Mouse (Mus musculus): ENCODE measurements around the gene Galnt16. TPM values are rescaled to one million over a fixed set of nuclear protein-coding genes. Genes with fewer than 3 reads are reported as not detected.

Gene Galnt16
- total and polyA plus RNA-seq, 2 experiments from 2014 or later: 3.5 to 12.1 TPM

DNA sequence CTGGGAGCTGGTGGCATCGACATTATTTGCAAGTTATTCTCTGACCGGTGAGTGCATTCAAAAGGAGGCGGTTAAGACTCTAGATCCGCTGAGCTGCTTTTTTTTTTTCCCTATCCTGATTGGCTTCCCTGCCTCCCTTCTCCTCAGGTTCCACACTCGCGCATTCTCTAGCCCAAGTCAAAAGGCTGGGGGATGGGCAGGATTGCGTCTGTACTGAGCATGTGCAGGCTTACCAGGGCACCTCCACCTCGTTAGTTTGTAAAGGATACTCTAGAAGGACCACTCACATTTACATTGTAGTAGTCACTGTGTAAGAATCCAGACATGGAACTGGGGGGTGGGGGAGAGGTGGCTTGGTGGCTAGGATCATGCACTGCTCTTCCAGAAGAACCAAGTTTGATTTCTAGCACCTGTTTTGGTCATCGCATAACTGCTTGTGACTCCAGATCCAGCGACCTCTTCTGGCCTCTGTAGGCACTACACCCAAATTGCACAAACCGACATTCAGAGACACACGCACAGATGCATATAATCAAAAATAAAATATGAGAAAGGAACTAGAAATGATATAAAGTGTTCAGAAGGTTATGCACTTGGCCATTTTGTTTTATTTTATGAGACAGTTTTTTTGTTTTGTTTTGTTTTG is 6.3 kb downstream of the Galnt16 start:
- Histone ChIP-seq H3K4me1 (ENCODE audit: control insufficient read depth, insufficient read depth) (no peaks in the 10 kb centered on the region), H3K9me3 (replicated peaks; ENCODE audit: control insufficient read depth, low read length) (no peaks in the 10 kb centered on the region), H3K9ac (replicated peaks; ENCODE audit: low read depth, low read length) (no peak overlapping the region), H3K27ac (ENCODE audit: low read depth) (no peak overlapping the region), H3K4me2 (ENCODE audit: low read depth, low read length) (no peak overlapping the region), H3K27me3 (ENCODE audit: control insufficient read depth, insufficient read depth, low read length) (peaks cover 24% of the 10 kb centered on the region), H3K4me3 (ENCODE audit: low read depth, low read length) (no peak overlapping the region), H3K36me3 (replicated peaks; ENCODE audit: control insufficient read depth, insufficient read depth, low read length) (no peaks in the 10 kb centered on the region)
- no peak for TF ChIP-seq CTCF (IDR thresholded peaks at IDR 0.05; ENCODE audit: low read depth)
- TF ChIP-seq EP300 (IDR thresholded peaks at IDR 0.05; ENCODE audit: low read depth): no peak
- DNase-seq (ENCODE audit: low spot score) (no peak), ATAC-seq (ENCODE audit: insufficient read depth, low read depth) (no peak)
- 42% methylated on average over 12 of the region's 12 CpGs for WGBS

DNA sequence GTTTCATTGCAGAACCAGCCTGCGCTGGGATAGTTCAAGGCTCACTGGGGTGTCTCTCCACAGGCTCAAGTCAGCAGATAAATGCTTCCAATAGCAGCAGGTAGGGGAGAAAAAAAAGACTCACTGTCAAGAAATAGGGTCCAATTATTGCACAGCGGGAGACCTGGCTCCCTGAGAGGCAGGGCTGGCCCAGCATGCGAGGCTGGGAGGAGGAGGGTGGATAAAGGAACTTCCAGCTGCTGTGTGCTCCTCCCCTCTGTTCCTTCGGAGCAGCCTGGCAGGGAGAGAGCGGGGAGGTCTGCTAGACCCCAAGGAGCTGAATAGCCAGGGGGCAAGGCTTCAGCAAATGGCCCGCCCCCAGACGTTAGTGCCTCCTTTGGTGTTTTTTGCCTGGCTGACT is 7.4 kb downstream of the Galnt16 start:
- no peaks in the 10 kb centered on the region for H3K36me3 ChIP-seq (replicated peaks; ENCODE audit: control insufficient read depth, insufficient read depth, low read length)
- H3K27me3 ChIP-seq (ENCODE audit: control insufficient read depth, insufficient read depth, low read length): peaks cover 13% of the 10 kb centered on the region
- TF ChIP-seq CTCF (IDR thresholded peaks at IDR 0.05; ENCODE audit: low read depth) (no peak), EP300 (IDR thresholded peaks at IDR 0.05; ENCODE audit: low read depth) (no peak)
- ATAC-seq (ENCODE audit: insufficient read depth, low read depth) (no peak), DNase-seq (ENCODE audit: low spot score) (no peak)
- no peaks in the 10 kb centered on the region for H3K4me1 ChIP-seq (ENCODE audit: control insufficient read depth, insufficient read depth)
- 51% methylated on average over 6 of the region's 7 CpGs for WGBS
- H3K9me3 ChIP-seq (replicated peaks; ENCODE audit: control insufficient read depth, low read length): no peaks in the 10 kb centered on the region
- H3K27ac ChIP-seq (ENCODE audit: low read depth): no peak overlapping the region
- H3K4me2 ChIP-seq (ENCODE audit: low read depth, low read length): no peak overlapping the region
- no peak overlapping the region for H3K4me3 ChIP-seq (ENCODE audit: low read depth, low read length)
- no peak overlapping the region for H3K9ac ChIP-seq (replicated peaks; ENCODE audit: low read depth, low read length)

DNA sequence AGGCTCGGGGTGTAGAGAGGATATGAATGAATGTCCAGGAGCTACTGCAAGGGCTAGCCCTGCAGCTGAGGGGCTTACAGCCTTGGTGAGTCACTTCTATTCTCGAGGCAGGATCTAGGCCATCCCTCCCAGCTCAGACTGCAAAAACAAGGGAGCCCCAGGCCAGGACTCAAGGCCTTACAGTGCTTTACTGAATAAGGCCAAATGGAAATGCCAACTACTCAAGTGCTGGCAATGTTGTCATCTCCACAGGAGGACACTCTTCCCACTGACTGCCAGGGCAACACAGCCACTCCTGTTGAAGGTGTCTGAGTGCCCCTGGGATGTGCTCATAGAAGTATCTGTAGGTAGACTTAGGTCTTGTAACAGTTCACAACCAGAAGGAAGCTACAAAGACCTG is 8.4 kb downstream of the Galnt16 start:
- TF ChIP-seq CTCF (IDR thresholded peaks at IDR 0.05; ENCODE audit: low read depth) (no peak), EP300 (IDR thresholded peaks at IDR 0.05; ENCODE audit: low read depth) (no peak)
- H3K4me1 ChIP-seq (ENCODE audit: control insufficient read depth, insufficient read depth): 0 out of 2 replicates have a peak, but pooled peaks cover 2% of the 10 kb centered on the region
- H3K27me3 ChIP-seq (ENCODE audit: control insufficient read depth, insufficient read depth, low read length): 0 out of 2 replicates have a peak, but pooled peaks cover 5% of the 10 kb centered on the region
- H3K36me3 ChIP-seq (replicated peaks; ENCODE audit: control insufficient read depth, insufficient read depth, low read length): no peaks in the 10 kb centered on the region
- no peak for DNase-seq (ENCODE audit: low spot score)
- no peak overlapping the region for H3K27ac ChIP-seq (ENCODE audit: low read depth)
- H3K9ac ChIP-seq (replicated peaks; ENCODE audit: low read depth, low read length): no peak overlapping the region
- no peak overlapping the region for H3K4me2 ChIP-seq (ENCODE audit: low read depth, low read length)
- no peak for ATAC-seq (ENCODE audit: insufficient read depth, low read depth)
- no peak overlapping the region for H3K4me3 ChIP-seq (ENCODE audit: low read depth, low read length)
- WGBS: 71% methylated on average over 2 of the region's 2 CpGs
- no peaks in the 10 kb centered on the region for H3K9me3 ChIP-seq (replicated peaks; ENCODE audit: control insufficient read depth, low read length)

DNA sequence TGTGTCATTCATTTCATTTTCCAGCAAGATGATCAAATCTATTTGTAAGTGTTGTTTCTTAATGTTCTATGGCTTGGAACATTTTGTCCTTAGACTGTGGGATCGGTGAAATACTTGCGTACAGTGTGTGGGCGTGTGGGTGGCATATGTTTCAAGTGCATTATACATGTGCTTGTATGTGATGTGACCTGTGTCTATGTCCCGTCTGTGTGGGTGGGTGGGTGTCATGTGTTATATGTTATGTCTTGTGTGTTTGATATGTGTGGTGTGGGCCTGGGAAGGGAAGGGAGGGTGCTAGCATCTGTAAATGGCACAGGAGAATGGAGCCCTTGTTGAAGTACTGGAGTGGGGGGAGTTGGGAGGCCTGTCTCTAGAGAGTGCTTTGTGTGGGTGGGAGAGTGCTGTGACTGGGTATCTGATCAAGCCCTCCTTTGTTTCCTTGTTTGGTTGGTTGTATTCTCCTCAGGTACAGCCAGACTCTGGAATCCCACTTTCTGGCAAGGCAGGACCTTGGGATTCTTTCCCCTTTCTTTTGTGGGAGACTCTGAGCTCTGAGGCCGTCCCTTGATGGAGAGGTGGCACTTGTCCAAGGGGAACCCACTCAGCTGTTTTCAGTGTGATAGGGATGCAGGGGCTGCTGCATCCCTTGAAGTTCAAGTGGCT is 9.8 kb downstream of the Galnt16 start:
- Histone ChIP-seq H3K9ac (replicated peaks; ENCODE audit: low read depth, low read length) (no peak overlapping the region), H3K9me3 (replicated peaks; ENCODE audit: control insufficient read depth, low read length) (no peaks in the 10 kb centered on the region), H3K27ac (ENCODE audit: low read depth) (no peak overlapping the region), H3K4me2 (ENCODE audit: low read depth, low read length) (no peak overlapping the region), H3K36me3 (replicated peaks; ENCODE audit: control insufficient read depth, insufficient read depth, low read length) (no peaks in the 10 kb centered on the region), H3K27me3 (ENCODE audit: control insufficient read depth, insufficient read depth, low read length) (no peaks in the 10 kb centered on the region), H3K4me1 (ENCODE audit: control insufficient read depth, insufficient read depth) (0 out of 2 replicates have a peak, but pooled peaks cover 5% of the 10 kb centered on the region), H3K4me3 (ENCODE audit: low read depth, low read length) (no peak overlapping the region)
- no peak for DNase-seq (ENCODE audit: low spot score)
- no peak for ATAC-seq (ENCODE audit: insufficient read depth, low read depth)
- TF ChIP-seq EP300 (IDR thresholded peaks at IDR 0.05; ENCODE audit: low read depth): no peak
- TF ChIP-seq CTCF (IDR thresholded peaks at IDR 0.05; ENCODE audit: low read depth): no peak
- WGBS: 74% methylated on average over 5 of the region's 5 CpGs

DNA sequence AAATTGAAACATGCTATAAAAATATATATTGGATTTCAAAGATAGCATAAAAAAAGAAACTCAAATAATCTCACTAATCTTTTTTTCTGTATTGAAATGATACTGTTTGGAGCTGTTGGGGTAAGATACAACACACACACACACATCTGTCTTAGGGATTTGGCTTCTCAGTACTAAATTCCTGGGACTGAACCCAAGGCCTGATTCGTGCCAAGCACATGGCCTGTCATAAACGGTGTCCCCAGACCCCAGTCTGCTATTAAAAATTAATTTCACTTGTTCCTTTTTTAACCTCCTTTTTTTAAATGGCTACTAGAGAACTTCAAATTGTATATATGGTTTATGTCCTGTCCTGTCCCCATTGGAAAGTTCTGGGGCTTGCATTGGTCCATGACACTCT is 12.0 kb downstream of the Galnt16 start:
- Histone ChIP-seq H3K4me3 (ENCODE audit: low read depth, low read length) (no peak overlapping the region), H3K9me3 (replicated peaks; ENCODE audit: control insufficient read depth, low read length) (no peaks in the 10 kb centered on the region), H3K27ac (ENCODE audit: low read depth) (no peak overlapping the region), H3K4me1 (ENCODE audit: control insufficient read depth, insufficient read depth) (0 out of 2 replicates have a peak, but pooled peaks cover 5% of the 10 kb centered on the region), H3K4me2 (ENCODE audit: low read depth, low read length) (no peak overlapping the region), H3K36me3 (replicated peaks; ENCODE audit: control insufficient read depth, insufficient read depth, low read length) (no peaks in the 10 kb centered on the region), H3K9ac (replicated peaks; ENCODE audit: low read depth, low read length) (no peak overlapping the region), H3K27me3 (ENCODE audit: control insufficient read depth, insufficient read depth, low read length) (no peaks in the 10 kb centered on the region)
- WGBS: 53% methylated on average over 2 of the region's 2 CpGs
- TF ChIP-seq CTCF (IDR thresholded peaks at IDR 0.05; ENCODE audit: low read depth) (no peak), EP300 (IDR thresholded peaks at IDR 0.05; ENCODE audit: low read depth) (no peak)
- no peak for ATAC-seq (ENCODE audit: insufficient read depth, low read depth)
- DNase-seq (ENCODE audit: low spot score): no peak

All from heart, postnatal 0 days (tissue).